Mouse (Mus musculus) thymus, adult 2 months (tissue): ENCODE data around the gene Cyp2w1.

Experiments used
- CTCF ChIP-seq: fragments of 200-500 bp; IDR thresholded peaks from 2 replicates; pipeline ENCODE4 v1.5.1; 2012; ENCODE audit warnings: mild to moderate bottlenecking, control low read depth, low read length, moderate library complexity, borderline replicate concordance; ENCODE audit not compliant: control insufficient read depth, poor library complexity, insufficient read depth; ENCODE audit errors: extremely low read depth
- POLR2A ChIP-seq: fragments of 200-500 bp; IDR thresholded peaks from 2 replicates; pipeline ENCODE4 v1.6.1; 2012; ENCODE audit warnings: mild to moderate bottlenecking, low read length, control low read depth, moderate library complexity; ENCODE audit not compliant: control insufficient read depth, poor library complexity, insufficient read depth; ENCODE audit errors: extremely low read depth

DNA sequence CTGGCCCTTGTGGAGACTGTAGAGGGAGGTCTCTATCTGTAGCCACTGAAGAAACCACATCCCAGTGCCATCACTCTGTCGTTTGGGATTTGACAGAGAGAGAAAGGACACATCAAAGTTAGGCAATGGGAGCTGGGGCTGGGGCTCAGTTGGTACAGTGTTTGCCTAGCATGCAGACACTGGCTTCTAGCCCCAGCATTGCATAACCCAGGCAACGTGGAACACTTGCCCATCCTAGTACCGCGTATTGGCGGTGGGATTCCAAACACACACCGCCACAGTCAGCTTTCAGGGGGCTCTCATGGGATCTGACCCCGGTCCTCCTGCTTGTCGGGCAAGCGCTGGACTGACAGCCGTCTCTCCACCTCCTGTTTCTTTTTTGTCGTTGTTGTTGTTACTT is 14.1 kb downstream of the Cyp2w1 start:
- TF ChIP-seq POLR2A (no peak), CTCF (no peak)
